Mouse (Mus musculus) testis, adult 2 months (tissue): ENCODE data around the gene Gm10203.

Experiments used
- CTCF ChIP-seq: fragments of 200-500 bp; IDR thresholded peaks from 2 replicates; pipeline ENCODE4 v1.5.1; 2012; ENCODE audit warnings: low read depth, mild to moderate bottlenecking, inconsistent platforms, low read length, moderate library complexity; ENCODE audit not compliant: control insufficient read depth, insufficient read depth, insufficient replicate concordance
- POLR2A ChIP-seq: fragments of 200-500 bp; IDR thresholded peaks from 2 replicates; pipeline ENCODE4 v1.6.1; 2012; ENCODE audit warnings: low read depth, mild to moderate bottlenecking, inconsistent platforms, low read length, moderate library complexity; ENCODE audit not compliant: control insufficient read depth

- TF ChIP-seq CTCF (no peak), POLR2A (no peak)
Observed at GRCm38 (mm10) chr6:149134391-149135150, 4.6 kb downstream of the Gm10203 start.
